12 mouse cellular contexts compared by ENCODE assay signal in genomic region chr19:46791921-46792320, GRCm38 (mm10). TPM values are rescaled to one million over a fixed set of nuclear protein-coding genes. Genes with fewer than 3 reads are reported as not detected.
DNase-seq lines count a peak whose midpoint lies in the region; ATAC-seq lines count a peak whose summit lies in the region.
"Had no signal": no experiment of that assay in that cellular context is flagged by ENCODE, and none has a peak within 500 bp of the region (broad histone marks: within the 10 kb centered on the region; RNA-seq: fewer than 3 reads in every experiment).

No protein-coding gene starts in this region.

- DNase-seq in lung, adult 18-20 months = peak; percentile 17 to 51
- no peak for DNase-seq in lung, postnatal 4 days
- peak; percentile 46 for DNase-seq in 416B (ENCODE audit: low read depth)
- no peak for DNase-seq in urinary bladder, postnatal 36 days (ENCODE audit: low spot score in 2 of 2)
- DNase-seq: cerebellum, adult 11 months; cerebellum, adult 8-10 months; cerebellum, postnatal 36 days; gastrocnemius, postnatal 10 days; heart, postnatal 36 days had no signal

- ATAC-seq in common myeloid progenitor, adult 5-6 weeks (replicated peaks; ENCODE audit: low read depth, poor library complexity, severe bottlenecking) = peak; percentile 50
- ATAC-seq in megakaryocyte progenitor cell, adult 5-6 weeks (replicated peaks; ENCODE audit: poor library complexity) = 0 out of 2 replicates have a peak, but pooled peaks have one; percentile 24
- ATAC-seq: forebrain, embryonic 16.5 days had no signal

RNA-seq across cellular contexts. Expression of gene Cnnm2, which starts 30.5 kb away (rescaled TPM):
- total RNA-seq in common myeloid progenitor, adult 5-6 weeks (2017) = 9.0 and 10.7 TPM in 2 replicates
- total RNA-seq in megakaryocyte progenitor cell, adult 5-6 weeks (2015) = 6.4 and 8.0 TPM in 2 replicates
- 5.5 and 5.8 TPM in 2 replicates for total RNA-seq in megakaryocyte progenitor cell, adult 5-6 weeks (2017)

Comparison
In these comparisons a context has a peak if more than half of its experiments do, and no peak if none do; other contexts are left out.
1. DNase-seq: peak in lung, adult 18-20 months (2 of 2) and 416B (single experiment); none in lung, postnatal 4 days (0 of 2) and urinary bladder, postnatal 36 days (0 of 2).